Mouse (Mus musculus): ENCODE data around the gene Camk1d. TPM values are rescaled to one million over a fixed set of nuclear protein-coding genes. Genes with fewer than 3 reads are reported as not detected.

Gene Camk1d
- total RNA-seq, 2 experiments from 2014 or later, result 97.7 to 107 TPM

- no peak for DNase-seq (ENCODE audit: low spot score in 2 of 2)
- intact Hi-C loops (cut with DNase I), result no loop called here
Measured at GRCm38 (mm10) chr2:5672906-5673589, 41.3 kb downstream of the Camk1d start.

GRCm38 (mm10) chr2:5670146-5670545 is 44.2 kb downstream of the Camk1d start:
- intact Hi-C loops (cut with DNase I), result no loop called here

GRCm38 (mm10) chr2:5669498-5670040 is 44.7 kb downstream of the Camk1d start:
- DNase-seq (ENCODE audit: low spot score in 2 of 2), result no peak
- intact Hi-C loops (cut with DNase I), result no loop called here

More at GRCm38 (mm10) chr2:5670146-5670545, 44.2 kb downstream of the Camk1d start:
- DNase-seq (ENCODE audit: low spot score in 2 of 2), result no peak

DNA sequence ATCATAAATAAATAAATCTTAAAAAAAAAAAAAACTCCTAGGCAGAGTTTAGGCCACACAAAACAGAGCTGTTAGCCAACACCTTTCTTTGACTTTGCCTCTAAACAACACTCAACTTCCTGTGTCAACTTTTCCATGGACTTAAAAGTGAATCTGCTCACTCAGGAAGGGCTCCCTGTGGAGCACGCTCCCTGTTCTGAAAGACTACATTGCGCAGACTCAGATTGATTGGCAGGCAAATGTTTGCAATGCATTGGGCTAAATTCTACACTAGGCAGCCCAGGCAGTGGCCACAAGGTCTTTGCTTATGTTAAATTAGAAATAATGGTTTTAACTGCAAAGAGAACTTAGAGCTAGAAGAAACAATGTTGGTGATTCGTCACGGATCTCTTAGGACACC is 45.4 kb downstream of the Camk1d start:
- no peak for DNase-seq (ENCODE audit: low spot score in 2 of 2)

GRCm38 (mm10) chr2:5663499-5663898 is 50.8 kb downstream of the Camk1d start:
- DNase-seq (ENCODE audit: low spot score in 2 of 2), result no peak
- intact Hi-C loops (cut with DNase I), result no loop called here

More for the DNA sequence above, 45.4 kb downstream of the Camk1d start:
- intact Hi-C loops (cut with DNase I), result no loop called here

DNA sequence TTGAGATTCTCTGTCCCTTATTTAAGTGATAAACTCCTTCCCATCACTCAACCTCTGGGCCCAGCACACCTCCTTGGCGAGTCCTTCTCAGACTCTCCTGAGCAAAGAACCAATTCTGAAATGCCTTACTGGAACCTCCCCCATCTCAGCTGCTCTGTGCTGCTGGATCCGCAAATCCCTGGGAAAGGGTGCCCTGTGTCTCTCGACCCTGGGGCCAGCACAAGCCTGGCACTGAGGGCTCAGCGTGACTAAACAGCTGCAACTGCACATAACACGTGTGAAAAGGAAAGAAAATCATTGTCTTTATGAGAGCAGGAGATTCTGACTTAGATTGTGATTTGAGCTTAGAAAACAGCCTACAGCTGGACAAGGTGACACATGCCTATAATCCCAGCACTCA is 52.4 kb downstream of the Camk1d start:
- intact Hi-C loops (cut with DNase I), result no loop called here
- no peak for DNase-seq (ENCODE audit: low spot score in 2 of 2)

GRCm38 (mm10) chr2:5658000-5658399 is 56.3 kb downstream of the Camk1d start:
- no peak for DNase-seq (ENCODE audit: low spot score in 2 of 2)
- intact Hi-C loops (cut with DNase I), result no loop called here

GRCm38 (mm10) chr2:5656326-5656725 is 58.0 kb downstream of the Camk1d start:
- no peak for DNase-seq (ENCODE audit: low spot score in 2 of 2)
- intact Hi-C loops (cut with DNase I), result no loop called here

GRCm38 (mm10) chr2:5652071-5652470 is 62.2 kb downstream of the Camk1d start:
- DNase-seq (ENCODE audit: low spot score in 2 of 2), result no peak
- intact Hi-C loops (cut with DNase I), result no loop called here

DNA sequence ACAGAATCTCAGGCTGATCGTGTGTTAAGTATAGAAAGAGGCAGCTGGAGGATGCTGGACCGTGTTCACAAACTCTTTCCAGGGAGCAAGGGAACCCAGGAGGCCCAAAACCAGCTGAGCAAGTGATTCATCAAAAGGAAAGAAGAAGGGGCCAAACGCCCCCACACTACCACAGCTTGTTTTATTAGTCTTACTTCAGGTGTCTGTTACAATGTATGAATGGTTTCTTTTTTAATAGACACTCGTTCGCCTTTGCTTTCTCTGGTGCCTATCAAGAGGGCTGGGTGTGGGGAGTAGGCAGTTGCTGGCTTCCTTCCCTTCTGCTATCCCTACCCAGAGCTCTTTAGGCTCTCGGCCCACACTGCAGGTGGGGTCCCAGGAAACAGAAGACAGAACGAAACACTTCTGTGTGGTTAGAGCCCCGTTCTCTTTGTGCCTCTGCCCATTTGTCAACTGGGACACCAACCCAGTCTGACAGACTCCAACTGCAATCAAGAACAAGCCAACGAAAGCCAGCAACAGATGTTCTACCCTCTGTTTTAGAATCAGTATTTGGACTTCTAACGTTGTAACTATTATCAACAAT is 62.9 kb downstream of the Camk1d start:
- no peak for DNase-seq (ENCODE audit: low spot score in 2 of 2)

DNA sequence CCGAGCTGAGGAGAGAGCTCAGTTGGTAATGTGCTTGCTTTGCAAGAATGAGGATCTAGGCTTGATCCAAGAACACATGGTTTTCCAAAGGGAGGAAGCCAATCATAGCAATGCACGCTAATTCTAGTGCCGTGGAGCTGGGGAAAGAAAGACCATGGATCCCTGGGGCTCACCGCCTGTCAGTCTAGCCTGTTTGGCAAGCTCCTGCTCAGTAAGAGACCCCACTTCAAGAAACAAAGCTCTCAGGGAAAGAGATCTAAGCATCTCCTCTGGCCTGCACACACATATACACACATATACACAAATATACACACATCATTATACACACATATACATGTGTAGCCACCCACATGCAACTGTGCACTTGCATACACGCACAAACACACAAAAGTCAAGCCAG is 65.1 kb downstream of the Camk1d start:
- no peak for DNase-seq (ENCODE audit: low spot score in 2 of 2)
- intact Hi-C loops (cut with DNase I), result no loop called here

More for the DNA sequence above, 62.9 kb downstream of the Camk1d start:
- intact Hi-C loops (cut with DNase I), result no loop called here

- intact Hi-C loops (cut with DNase I), result no loop called here
- no peak for DNase-seq (ENCODE audit: low spot score in 2 of 2)
Measured at GRCm38 (mm10) chr2:5648764-5649163, 65.6 kb downstream of the Camk1d start.

DNA sequence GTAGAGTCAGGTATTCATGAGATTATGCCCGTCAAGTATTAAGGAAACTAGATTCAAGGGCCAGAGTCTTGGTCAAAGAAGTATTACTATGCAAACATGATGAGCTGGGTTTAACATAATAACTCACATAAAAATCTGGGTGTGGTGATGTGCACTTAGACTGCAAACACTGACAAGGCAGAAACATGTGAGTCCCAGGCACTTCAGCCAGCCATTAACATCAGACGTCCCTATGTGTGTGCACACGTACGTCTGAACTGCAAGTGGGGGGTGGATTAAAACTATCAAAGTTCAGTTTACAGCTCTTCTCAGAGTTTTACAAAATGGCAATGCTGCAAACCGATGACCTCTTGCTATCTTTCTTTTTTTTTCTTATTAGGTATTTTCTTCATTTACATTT is 68.0 kb downstream of the Camk1d start:
- intact Hi-C loops (cut with DNase I), result no loop called here

GRCm38 (mm10) chr2:5645584-5645983 is 68.7 kb downstream of the Camk1d start:
- DNase-seq (ENCODE audit: low spot score in 2 of 2), result no peak
- intact Hi-C loops (cut with DNase I), result no loop called here

More for the DNA sequence above, 68.0 kb downstream of the Camk1d start:
- DNase-seq (ENCODE audit: low spot score in 2 of 2), result no peak

- intact Hi-C loops (cut with DNase I), result no loop called here
- no peak for DNase-seq (ENCODE audit: low spot score in 2 of 2)
Measured at GRCm38 (mm10) chr2:5643937-5644336, 70.4 kb downstream of the Camk1d start.

DNA sequence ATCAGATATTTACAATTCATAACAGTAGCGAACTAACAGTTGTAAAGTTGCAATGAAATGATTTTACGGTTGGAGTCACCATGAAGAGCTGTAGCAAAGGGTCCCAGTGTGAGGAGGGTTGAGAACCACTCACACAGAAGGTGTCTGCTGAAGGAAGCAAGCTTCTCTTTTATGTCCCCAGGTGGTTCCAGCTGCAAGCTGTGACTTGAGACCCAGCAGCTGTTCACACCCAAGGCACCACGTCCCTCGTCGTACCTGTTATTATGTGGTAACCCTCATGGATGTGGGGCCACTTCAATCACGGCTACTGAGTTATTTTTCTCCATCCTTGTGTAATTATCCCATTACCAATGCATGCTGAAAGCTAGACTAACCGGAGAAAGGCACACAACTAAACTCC is 71.1 kb downstream of the Camk1d start:
- intact Hi-C loops (cut with DNase I), result no loop called here

GRCm38 (mm10) chr2:5642624-5643023 is 71.7 kb downstream of the Camk1d start:
- intact Hi-C loops (cut with DNase I), result no loop called here
- no peak for DNase-seq (ENCODE audit: low spot score in 2 of 2)

More for the DNA sequence above, 71.1 kb downstream of the Camk1d start:
- no peak for DNase-seq (ENCODE audit: low spot score in 2 of 2)

- DNase-seq (ENCODE audit: low spot score in 2 of 2), result peak in 1 of 2 experiments; percentile 33
- intact Hi-C loops (cut with DNase I), result no loop called here
Measured at GRCm38 (mm10) chr2:5641678-5642077, 72.6 kb downstream of the Camk1d start.

DNA sequence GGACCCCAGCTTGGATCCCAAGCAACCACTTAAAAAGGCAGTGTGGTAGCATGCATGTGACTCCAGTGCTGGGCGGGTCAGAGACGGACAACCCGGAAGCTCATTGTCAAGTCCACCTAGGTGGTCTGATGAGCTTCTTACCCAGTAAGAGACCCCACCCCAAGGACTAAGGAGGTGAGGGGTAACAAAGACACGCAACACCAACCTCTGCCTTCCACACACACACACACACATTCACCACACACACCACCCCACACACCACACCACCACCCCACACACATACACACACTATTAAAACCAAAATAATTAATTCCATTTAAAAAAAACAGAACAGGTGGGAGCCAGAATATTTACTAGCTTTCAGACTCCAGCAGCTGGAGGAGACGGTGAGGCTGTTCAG is 73.7 kb downstream of the Camk1d start:
- no peak for DNase-seq (ENCODE audit: low spot score in 2 of 2)
- intact Hi-C loops (cut with DNase I), result no loop called here

DNA sequence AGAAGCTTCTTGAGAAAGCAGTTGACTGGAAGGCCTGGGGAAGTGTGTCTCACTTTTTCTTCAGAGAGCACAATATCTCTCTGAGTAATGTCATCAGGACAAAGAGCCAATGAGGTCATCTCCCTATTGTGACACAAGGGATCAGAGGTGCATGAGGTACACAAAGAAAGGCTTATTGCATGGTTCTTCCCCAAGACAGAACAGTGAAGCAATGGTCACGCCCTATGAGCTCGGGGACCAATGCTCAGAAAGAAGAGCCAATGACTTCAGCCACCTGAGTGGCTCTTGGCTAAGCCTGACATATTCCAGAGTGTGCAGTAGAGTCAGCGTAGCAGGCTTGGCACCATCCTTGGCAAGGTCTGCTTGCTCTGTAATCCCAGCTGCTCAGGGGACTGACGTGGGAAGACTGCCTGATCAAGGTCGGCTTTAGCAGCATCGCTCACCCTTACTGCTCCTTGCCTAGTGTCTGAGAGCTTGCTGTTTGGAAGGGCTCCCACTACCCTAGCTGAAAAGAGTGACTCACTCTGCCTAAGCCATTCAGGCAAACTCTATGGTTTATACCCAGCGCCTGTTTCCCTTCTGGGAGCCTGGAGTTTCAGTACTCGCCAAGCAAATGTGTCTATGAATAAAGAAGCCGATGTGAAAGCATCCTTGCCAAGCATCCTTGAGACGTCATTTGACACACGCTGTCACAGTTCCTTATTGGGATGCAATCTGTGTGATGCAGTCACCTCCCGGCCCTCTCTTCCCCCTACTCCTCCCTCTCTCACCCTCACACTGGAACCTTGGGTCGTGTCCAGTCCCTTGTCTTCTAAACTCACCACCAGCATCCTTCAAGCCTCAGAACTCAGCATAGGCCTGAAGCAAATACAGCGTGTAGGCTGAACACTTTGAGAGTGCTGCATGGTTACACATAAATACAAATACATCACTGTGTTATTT is 77.2 kb downstream of the Camk1d start:
- DNase-seq (ENCODE audit: low spot score in 2 of 2), result peak; percentile 63 to 76
- intact Hi-C loops (cut with DNase I), result no loop called here

Data from left cerebral cortex, postnatal 14 days (tissue).